Mouse (Mus musculus) induced T-regulatory cell, adult 2 months (primary cell): Measurements from ENCODE around the gene Dnaja4.
"Not testable (repeated sequence)": the region's sequence is repeated elsewhere in the genome, so short reads cannot be mapped to it uniquely, and the experiment has no call there.

Source experiments
- DNase-seq: peaks from one replicate; pipeline ENCODE4 v3.0.0-alpha.2; 2012; ENCODE audit warnings: low read depth

Dnaja4 gene

DNA sequence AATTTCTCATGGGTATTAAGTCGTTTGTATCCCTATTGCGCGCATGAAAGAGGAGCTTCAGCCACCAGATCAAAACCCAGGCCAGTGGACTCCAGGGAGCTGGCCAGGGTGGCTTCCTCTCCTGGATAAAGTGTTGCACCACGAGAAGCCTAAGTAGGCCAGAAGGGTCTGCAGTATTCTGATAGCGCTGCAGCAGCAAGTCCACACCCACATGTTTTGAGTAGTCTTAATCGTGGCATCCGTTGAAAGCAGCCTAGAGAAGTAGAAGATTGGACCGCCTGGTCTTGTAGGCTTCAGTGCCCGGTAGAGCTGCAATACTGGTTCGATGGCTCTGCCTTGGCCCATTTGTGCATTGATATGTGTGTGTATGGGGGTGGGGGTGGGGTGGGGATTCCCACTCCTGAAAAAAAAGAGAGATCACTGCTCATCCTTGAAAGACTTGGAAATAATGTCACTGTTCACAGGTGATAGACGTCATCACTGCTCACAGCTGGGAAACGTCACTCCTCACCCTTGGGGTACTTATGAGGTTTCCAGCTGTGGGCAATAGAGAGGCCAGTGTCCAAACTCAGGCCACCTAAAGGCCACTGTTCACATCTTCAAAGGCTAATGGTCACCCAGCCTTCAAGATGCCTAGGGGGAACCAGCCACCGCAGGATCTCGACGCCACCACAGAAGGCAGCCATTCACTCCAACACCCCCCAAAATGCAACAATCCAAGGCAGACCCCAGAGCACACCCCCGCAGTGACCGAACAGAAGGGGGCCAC is at the start of gene Dnaja4:
Gene Dnaja4 (plus strand): TSS at position 556 of the 769 bp plus-strand sequence.
- no peak for DNase-seq

DNA sequence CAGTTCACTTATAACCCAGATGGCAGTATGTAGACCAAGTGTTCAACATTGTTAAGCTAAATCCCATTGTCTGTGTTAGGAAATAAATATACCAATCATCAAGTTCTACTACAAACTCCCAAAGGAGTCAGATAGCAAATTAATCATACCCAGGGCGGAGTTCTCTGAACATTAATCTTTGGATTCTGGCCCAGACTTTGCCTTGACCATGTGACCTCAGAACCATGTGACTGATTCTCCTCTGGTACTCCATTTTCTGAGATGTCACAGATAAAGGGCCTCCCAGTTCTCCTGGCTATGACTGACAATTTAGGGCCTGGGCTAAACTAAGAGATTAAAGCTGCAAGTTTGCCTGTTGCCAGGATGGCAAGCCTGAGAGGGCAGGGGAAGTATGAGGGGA is 49.3 kb upstream of the Dnaja4 start:
- DNase-seq, result no peak

DNA sequence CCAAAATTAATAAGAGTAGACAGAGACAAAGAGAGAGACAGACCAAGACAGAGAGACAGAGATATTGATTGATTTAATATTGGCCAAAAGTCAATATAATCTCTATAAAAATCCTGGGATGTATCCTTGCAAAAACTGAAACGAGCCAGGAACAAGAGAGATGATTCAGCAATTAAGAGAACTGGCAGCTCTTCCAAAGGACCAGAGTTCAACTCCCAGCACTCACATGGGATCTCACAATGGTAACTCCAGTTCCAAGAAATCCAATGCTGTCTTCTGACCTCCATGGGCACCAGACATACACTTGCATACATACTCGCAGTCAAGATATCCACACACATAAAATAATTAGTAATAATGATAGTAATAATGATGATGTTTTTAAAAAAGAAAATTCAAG is 45.9 kb upstream of the Dnaja4 start:
- no peak for DNase-seq

DNA sequence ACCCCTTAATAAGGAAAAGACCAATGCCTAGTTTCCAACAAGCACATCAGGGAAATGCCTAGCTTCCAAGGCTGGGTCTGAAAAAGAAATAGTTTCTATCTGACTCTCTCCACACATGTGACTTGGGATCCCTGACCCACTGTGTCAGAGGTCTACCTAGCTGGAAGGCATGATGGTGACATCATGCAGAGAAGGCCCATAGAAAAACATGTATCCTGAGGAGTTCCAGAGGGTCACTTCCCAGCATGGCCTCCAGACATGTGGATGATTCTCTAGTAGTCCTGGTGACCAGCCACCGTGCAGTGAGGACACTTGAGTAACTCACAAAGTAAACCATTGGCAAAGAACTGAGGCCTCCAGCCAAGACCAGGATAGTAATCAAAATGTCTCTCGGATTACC is 42.8 kb upstream of the Dnaja4 start:
- DNase-seq, result no peak

DNA sequence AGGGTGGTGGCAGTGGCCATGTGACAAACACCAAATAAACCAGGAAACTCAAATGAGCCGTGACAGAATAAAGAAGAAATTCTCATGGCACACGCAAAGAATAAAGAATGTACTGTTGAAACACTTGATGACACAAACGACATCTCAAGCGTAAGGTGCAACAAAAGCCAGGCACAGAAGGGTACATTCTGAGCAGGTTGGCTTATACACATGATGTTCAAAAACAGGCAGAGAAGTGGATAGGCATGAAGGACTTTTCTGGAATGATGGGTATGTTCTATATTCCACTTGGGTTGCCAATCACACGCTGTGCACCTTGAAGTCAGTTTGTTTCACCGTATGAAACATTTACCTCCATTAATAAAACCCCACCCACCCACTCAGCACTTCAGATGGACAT is 42.3 kb upstream of the Dnaja4 start:
- no peak for DNase-seq

DNA sequence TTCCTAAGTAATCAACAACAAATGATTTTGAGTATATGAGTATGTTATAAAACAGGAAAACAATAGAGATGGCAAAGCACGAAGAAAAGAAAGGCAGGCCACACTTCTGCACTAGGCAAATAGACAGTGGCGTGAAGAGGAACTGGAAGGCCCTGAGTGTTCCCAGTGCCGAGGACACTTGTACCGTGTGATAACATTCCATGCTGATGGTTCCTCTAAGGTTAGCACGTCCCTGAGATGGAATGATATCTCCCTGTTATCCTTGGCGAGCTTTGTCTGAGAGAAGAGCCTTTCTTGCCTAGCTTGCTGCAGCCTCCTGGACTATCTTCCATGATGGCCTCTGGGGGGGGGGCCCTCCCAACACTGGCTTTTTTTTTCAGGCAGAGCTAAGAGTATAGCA is 39.9 kb upstream of the Dnaja4 start:
- no peak for DNase-seq

DNA sequence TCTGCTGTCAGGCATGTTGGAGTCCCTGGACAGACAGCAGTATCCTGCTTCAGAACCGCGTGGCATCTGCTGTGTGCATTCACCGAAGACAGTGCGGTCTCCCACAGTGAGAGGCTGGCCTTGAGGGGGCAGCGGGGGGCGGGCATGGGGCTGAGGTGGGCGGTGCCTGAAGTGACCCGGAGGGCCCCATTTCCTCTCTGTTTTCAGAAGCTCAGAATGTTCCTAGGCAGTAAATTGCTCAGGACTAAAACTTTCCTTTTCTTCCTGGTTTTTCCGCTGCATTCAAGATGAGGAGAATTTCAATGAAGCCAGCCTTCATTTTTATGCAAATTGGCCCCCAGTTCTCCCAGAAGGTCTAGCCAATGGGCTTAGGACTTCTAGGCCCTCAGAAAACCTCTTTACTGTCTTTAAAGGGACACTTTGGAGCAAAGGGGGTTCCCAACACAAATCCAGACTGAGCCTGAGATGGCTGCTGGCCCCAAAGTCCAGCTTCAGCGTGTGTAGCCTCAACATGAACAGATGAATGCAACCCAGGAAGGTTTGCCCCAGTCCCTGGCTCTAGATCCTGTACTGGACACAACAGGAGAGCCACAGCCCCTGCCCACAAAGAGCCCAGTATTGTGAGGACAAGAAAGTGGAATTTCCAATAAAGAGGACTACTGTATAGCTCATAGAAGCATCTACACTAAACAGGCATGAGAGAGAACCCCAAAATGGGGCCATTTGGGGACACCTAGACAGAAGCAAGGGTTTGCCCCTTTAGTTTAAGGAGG is 36.9 kb upstream of the Dnaja4 start, which contains the start of gene Acsbg1:
Gene Acsbg1 (minus strand): TSS at position 266 of the 773 bp plus-strand sequence.
- DNase-seq, result no peak

DNA sequence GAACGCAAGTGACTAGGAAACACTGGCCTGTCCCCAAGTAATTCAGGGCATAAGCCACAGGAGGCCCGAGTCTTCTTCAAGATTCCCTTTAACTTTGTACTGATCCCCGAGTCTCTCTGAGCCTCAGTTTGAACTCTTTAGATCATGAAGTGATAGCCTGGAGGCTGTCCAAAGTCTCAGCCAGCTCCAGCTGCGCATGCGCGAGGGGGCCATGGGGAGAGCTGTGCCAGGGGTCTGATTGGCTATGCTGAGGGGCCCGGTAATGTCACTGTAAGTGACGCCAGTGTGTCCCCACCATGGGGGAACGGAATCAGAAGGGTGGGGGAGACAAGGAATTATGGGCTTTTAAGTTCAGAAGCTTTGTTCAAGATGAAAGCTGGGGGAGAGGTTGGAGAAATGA is 34.3 kb upstream of the Dnaja4 start:
- no peak for DNase-seq

DNA sequence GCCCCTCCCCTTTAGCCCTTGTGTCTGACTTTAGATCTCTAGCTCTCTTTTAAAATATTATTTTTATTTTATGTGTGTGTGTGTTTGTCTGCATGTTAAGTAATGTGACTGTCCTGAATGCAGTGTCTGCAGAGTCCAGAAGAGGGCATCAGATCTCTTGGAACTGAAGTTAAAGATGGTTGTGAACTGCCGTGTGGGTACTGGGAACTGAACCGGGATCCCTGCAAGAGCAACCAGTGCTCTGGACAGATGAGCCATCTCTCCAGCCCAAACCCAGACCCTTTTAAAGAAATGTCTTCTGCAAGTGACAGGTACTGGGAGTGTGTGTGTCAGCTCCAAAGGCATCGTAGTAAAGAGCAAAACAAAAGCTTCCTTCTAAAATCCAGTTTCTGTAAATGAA is 32.6 kb upstream of the Dnaja4 start:
- DNase-seq, result no peak

DNA sequence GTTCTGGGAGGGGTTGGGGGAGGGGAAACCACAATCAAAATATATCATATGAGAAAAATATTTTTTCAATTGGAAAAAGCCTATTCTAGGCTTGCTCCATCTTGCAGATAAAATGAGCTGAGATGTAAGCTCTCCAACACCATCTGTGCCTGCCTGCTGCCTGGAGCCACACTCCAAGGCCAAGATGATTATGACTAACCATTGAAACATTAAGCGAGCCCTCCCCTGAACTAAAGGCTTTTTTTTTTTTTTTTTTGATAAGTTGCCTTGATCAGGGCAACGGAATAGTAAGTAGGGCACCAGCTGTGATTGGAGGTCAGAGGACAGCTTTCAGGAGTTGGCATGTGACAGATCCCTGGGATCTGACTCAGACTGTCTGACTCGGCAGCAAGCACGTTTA is 30.2 kb upstream of the Dnaja4 start:
- no peak for DNase-seq

DNA sequence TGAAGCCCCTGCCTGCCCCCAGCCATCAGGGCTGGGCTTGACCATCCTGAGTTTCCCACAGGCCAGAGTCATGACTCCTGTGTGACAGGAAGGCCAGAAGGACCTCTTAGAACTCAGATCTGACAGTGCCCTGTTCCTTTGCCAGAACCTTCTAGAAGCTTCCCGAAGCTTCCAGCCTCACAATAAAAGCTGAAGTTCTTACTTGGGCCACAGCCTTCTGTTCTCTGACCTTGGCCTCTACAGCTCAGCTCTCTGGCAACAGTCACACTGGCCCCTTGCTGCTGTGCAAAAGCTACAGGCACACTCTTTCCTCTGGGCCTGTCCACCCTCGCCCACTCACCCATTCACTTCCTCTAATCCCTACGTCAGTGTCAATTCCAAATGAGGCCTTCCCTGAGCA is 26.7 kb upstream of the Dnaja4 start:
- no peak for DNase-seq

DNA sequence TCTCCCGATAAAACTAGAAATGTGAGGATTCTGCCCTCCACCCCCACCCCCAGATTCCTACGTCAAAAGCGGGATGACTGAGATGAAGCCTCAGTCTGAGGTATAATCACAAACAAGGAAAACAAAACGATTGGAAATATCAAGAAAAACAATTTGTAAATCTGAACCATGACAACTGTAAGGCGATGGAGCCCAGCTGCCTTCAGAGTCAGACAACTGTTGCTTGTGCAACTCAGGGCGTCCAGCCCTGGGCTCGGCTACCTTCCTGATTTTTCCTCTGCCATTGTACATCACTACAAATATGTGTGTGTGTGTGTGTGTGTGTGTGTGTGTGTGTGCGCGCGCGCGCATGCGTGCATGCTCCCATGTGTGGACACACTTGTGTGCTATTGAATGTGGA is 24.8 kb upstream of the Dnaja4 start:
- no peak for DNase-seq

DNA sequence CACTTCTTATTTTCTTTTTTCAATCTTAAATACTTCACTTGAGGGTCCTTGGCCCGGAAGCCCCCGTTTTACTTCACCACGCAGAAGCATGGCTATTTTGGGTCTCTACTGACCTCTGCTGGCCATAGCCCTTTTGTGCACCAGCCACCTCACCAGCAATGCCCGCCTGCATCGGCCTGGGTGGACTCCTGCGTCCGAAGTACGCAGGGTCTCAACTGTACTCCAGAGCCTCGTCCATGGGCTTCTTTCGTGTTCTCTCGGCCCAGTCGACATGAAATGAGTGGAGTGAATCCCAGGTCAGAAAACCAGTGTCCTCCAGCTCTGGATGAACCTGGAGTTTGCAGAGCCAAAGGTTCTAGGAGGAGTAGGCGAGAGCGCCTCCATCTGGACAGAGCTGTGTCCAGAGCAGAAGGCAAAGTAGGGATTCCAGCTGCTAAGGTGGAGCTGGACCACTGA is 22.1 kb upstream of the Dnaja4 start:
- peak; percentile 81 for DNase-seq

DNA sequence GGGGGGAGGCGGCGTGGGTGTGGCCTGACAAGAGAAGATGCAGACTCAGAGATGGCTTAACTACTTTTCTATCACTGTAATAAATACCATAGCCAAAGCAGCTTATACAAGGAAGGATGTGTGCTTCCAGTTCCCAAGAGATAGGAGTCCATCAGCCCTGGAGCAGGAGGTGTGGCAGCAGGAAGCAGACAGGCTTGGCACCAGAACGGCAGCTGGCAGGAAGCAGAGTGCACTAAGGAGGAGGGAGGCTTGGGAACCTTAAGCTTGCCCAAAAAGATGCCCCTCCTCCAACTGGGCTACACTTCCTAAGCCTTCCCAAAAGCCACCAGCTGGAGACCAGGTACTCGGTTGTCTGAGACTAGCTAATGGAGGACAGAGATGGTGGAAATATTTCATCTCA is 15.8 kb upstream of the Dnaja4 start:
- no peak for DNase-seq

DNA sequence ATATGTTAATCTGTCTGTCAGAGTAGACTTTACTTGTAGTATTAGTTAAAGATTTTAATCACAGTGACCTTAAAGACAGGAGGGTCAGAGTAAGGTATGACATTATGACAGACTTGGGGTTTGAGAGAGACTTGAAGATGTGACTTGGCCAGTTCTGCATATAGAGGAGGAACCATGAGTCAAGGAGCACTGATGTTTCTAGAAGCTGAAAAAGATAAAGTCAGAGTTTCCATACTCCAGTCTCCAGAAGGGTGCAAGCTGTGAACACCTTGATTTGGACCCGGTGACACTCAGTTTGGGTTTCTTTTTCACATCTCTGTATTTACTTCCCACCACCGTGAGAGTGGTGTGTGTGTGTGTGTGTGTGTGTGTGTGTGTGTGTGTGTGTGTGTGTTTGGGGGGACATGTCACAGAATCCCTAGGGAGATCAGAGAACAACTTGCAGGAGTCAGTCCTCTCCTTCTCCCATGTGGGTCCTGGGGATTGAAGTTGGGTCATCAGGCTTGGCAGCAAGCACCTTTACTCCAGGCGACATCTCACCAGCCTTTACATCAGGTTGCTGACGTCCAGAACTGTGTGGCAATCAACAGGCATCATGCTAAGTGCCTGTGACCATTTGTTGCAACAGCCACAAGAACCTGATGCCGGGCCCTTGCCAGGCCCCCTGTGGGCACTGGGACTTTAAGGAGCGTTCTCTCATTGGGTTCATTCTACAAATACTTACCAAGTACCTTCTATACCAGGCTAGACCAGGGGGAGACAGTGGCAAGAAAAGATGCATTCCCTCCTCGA is 14.7 kb upstream of the Dnaja4 start:
- no peak for DNase-seq

DNA sequence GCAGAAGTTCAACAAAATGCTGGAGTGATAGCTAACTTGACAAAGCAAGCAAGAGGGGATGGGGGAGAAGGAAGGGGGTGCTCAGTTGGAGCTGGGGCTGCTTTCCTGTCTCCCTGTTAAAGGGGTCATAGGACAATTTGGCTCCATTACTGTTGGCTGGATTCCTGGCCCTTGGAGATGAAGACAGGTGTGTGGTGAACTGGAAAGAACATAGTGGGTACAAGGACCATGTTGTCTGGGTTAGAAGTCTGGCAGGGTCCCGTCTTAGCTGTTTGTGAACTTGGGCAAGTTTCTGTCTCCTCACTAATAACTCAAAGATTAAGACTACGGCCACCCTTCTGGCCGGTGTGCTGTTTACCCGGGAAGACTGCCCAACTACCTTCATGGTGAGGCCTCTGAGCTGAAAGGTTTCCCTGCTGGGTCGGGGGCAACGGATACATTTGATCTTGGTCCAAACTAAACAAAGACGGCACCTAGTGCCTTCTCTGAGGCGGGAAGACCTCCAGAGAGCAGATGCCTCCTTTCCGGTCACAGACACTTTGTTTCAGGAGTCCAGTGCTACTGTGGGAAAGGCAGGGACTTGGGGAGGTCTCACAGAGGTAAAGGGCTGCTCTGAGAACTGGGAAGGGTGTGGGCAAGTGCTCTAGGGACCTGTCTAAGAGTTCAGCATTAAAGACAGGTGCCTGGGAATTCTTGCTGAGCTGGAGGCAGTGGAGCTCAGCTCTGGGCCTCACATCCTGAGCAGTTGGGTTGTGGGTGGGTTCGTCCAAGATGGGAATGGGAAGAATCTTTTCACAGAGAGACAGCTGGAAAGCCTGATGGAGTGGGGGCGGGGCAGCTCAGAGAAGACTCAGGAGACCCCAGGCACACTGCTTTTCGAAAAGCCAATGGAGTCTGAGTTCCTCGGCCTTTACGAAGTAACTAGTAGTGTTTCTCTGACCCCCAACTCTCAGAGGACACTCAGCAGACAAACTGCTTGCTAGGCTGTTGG is 11.1 kb upstream of the Dnaja4 start:
- no peak for DNase-seq

DNA sequence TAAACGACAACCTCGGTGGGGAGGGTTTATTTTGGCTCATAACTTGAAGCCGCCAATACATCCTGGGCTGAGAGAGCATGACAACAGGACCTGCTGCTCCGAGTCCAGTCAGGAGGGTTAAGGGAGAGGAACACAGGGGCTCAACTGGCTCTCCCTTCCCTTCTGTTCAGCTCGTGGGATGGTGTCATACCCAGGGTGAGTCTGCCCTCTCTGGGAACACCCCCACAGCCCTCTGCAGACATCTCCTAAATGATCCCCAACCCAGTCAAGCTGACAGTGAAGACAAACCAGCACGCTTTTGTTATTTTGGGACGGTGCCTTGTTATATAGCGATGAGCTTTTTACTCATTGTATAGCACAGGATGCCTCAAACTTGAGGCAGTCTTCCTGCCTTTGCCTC is 9.2 kb upstream of the Dnaja4 start:
- no peak for DNase-seq

DNA sequence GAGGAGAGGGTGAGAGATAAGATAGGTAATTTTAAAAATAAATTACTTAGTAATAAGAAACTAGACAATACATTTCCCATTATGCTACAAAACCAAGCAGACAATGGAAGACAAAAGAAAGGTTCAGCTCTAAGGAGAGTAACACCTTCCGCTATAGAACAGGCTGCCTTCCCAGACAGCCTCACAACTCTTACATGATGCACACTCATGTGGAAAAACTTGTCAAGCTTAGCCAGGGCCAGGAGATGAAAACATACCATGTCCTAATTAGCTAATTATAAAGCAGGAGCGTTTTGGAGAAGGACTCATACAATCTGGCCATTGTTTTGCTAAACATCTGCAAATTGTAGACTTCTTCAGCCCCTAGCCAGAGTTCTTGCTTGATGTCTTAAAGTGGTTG is 8.0 kb upstream of the Dnaja4 start:
- not testable (repeated sequence) for DNase-seq

DNA sequence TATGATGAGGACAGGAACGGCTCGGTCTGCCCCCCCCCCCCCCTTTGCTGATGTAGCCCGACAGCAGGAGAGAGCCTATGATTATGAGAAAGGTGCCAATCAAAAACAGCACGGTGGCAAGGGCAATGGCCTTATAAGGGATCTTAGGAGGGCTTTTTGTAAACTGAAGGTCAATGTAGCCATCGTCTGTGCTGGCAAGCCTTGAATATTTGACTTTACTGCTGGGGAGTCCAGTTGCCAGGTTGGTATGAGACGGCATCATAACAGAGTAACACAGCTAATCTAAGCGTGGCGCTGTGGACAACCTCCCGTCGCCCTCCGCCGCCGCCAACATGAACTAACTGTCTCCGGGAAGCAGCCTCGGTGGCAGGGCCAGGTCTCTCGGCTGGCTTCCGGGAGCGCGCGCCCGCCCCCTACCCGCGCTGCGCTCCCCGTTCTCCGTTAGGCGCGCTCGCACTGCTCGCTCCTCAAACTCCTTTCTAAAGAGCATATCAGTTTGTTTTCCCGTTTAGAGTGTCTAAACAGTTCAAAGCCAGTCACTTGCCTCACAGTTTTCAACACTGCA is 7.3 kb upstream of the Dnaja4 start:
- DNase-seq, result peak; percentile 56

DNA sequence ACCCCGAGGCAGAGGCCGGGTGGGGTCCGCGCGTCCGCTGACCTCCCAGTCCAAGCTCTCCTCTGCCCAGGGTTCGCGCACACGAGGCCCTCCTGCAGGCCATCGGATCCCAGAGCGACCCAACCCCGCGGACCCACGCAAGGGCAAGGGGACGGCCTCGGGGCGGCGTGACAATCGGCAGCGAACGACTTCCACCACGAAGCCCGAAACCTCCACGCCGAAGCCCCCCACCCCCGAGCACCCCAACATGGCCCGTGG is 343 bp downstream of the Dnaja4 start:
- no peak for DNase-seq
